Mouse (Mus musculus): Measurements from ENCODE around the gene Fxyd3. TPM values are rescaled to one million over a fixed set of nuclear protein-coding genes. Genes with fewer than 3 reads are reported as not detected.

Fxyd3 gene
- 0.64 and 6.4 TPM in 2 replicates for polyA plus RNA-seq (2012; rRNA removed)

- Histone ChIP-seq H3K4me1 (ENCODE audit: control insufficient read depth, insufficient read depth, low read length) (no peaks in the 10 kb centered on the region; the same call in 1 of the 2 replicates), H3K27ac (ENCODE audit: control insufficient read depth, insufficient read depth, low read depth, low read length) (no peak within 1 kb of the TSS), H3K4me3 (ENCODE audit: control insufficient read depth, low read depth, low read length) (no peak within 1 kb of the TSS), H3K27me3 (ENCODE audit: control insufficient read depth, insufficient read depth, low read length) (no peaks in the 10 kb centered on the region), H3K36me3 (ENCODE audit: control insufficient read depth, insufficient read depth, low read length) (no peaks in the 10 kb centered on the region)
- TF ChIP-seq CTCF (IDR thresholded peaks at IDR 0.05; ENCODE audit: control insufficient read depth, insufficient read depth, insufficient replicate concordance, low read depth, low read length), result no peak
- TF ChIP-seq POLR2A (IDR thresholded peaks at IDR 0.05; ENCODE audit: control insufficient read depth, low read depth, low read length), result no peak
Measured at GRCm38 (mm10) chr7:31076492-31076891, at the start of gene Fxyd3. TSS of gene Fxyd3 (minus strand) at chr7:31076704.

- Histone ChIP-seq H3K4me3 (ENCODE audit: control insufficient read depth, low read depth, low read length) (no peak overlapping the region), H3K4me1 (ENCODE audit: control insufficient read depth, insufficient read depth, low read length) (peaks cover 12% of the 10 kb centered on the region), H3K27ac (ENCODE audit: control insufficient read depth, insufficient read depth, low read depth, low read length) (no peak overlapping the region), H3K36me3 (ENCODE audit: control insufficient read depth, insufficient read depth, low read length) (no peaks in the 10 kb centered on the region), H3K27me3 (ENCODE audit: control insufficient read depth, insufficient read depth, low read length) (no peaks in the 10 kb centered on the region; the same call in 1 of the 2 replicates)
- TF ChIP-seq CTCF (IDR thresholded peaks at IDR 0.05; ENCODE audit: control insufficient read depth, insufficient read depth, insufficient replicate concordance, low read depth, low read length) (no peak), POLR2A (IDR thresholded peaks at IDR 0.05; ENCODE audit: control insufficient read depth, low read depth, low read length) (no peak)
Measured at GRCm38 (mm10) chr7:31125116-31125515, 48.6 kb upstream of the Fxyd3 start.

GRCm38 (mm10) chr7:31124381-31124780, 47.9 kb upstream of the Fxyd3 start:
- H3K4me3 ChIP-seq (ENCODE audit: control insufficient read depth, low read depth, low read length), result no peak overlapping the region
- TF ChIP-seq CTCF (IDR thresholded peaks at IDR 0.05; ENCODE audit: control insufficient read depth, insufficient read depth, insufficient replicate concordance, low read depth, low read length) (no peak), POLR2A (IDR thresholded peaks at IDR 0.05; ENCODE audit: control insufficient read depth, low read depth, low read length) (no peak)
- no peaks in the 10 kb centered on the region; the same call in 1 of the 2 replicates for H3K27me3 ChIP-seq (ENCODE audit: control insufficient read depth, insufficient read depth, low read length)
- H3K27ac ChIP-seq (ENCODE audit: control insufficient read depth, insufficient read depth, low read depth, low read length), result no peak overlapping the region
- H3K4me1 ChIP-seq (ENCODE audit: control insufficient read depth, insufficient read depth, low read length), result peaks cover 12% of the 10 kb centered on the region
- H3K36me3 ChIP-seq (ENCODE audit: control insufficient read depth, insufficient read depth, low read length), result no peaks in the 10 kb centered on the region

- H3K27me3 ChIP-seq (ENCODE audit: control insufficient read depth, insufficient read depth, low read length), result no peaks in the 10 kb centered on the region; the same call in 1 of the 2 replicates
- H3K4me3 ChIP-seq (ENCODE audit: control insufficient read depth, low read depth, low read length), result no peak overlapping the region
- TF ChIP-seq POLR2A (IDR thresholded peaks at IDR 0.05; ENCODE audit: control insufficient read depth, low read depth, low read length) (no peak), CTCF (IDR thresholded peaks at IDR 0.05; ENCODE audit: control insufficient read depth, insufficient read depth, insufficient replicate concordance, low read depth, low read length) (no peak)
- no peak overlapping the region for H3K27ac ChIP-seq (ENCODE audit: control insufficient read depth, insufficient read depth, low read depth, low read length)
- no peaks in the 10 kb centered on the region for H3K36me3 ChIP-seq (ENCODE audit: control insufficient read depth, insufficient read depth, low read length)
- H3K4me1 ChIP-seq (ENCODE audit: control insufficient read depth, insufficient read depth, low read length), result peaks cover 12% of the 10 kb centered on the region
Measured at GRCm38 (mm10) chr7:31123697-31124096, 47.2 kb upstream of the Fxyd3 start.

- Histone ChIP-seq H3K4me1 (ENCODE audit: control insufficient read depth, insufficient read depth, low read length) (peaks cover 12% of the 10 kb centered on the region), H3K27me3 (ENCODE audit: control insufficient read depth, insufficient read depth, low read length) (no peaks in the 10 kb centered on the region; the same call in 1 of the 2 replicates), H3K36me3 (ENCODE audit: control insufficient read depth, insufficient read depth, low read length) (no peaks in the 10 kb centered on the region), H3K4me3 (ENCODE audit: control insufficient read depth, low read depth, low read length) (no peak overlapping the region), H3K27ac (ENCODE audit: control insufficient read depth, insufficient read depth, low read depth, low read length) (no peak overlapping the region)
- TF ChIP-seq CTCF (IDR thresholded peaks at IDR 0.05; ENCODE audit: control insufficient read depth, insufficient read depth, insufficient replicate concordance, low read depth, low read length), result no peak
- no peak for TF ChIP-seq POLR2A (IDR thresholded peaks at IDR 0.05; ENCODE audit: control insufficient read depth, low read depth, low read length)
Measured at GRCm38 (mm10) chr7:31122641-31123631, 46.4 kb upstream of the Fxyd3 start.

GRCm38 (mm10) chr7:31119556-31119955, 43.1 kb upstream of the Fxyd3 start:
- no peaks in the 10 kb centered on the region; the same call in 1 of the 2 replicates for H3K27me3 ChIP-seq (ENCODE audit: control insufficient read depth, insufficient read depth, low read length)

GRCm38 (mm10) chr7:31118486-31118885, 42.0 kb upstream of the Fxyd3 start:
- Histone ChIP-seq H3K27ac (ENCODE audit: control insufficient read depth, insufficient read depth, low read depth, low read length) (no peak overlapping the region), H3K27me3 (ENCODE audit: control insufficient read depth, insufficient read depth, low read length) (no peaks in the 10 kb centered on the region; the same call in 1 of the 2 replicates), H3K4me1 (ENCODE audit: control insufficient read depth, insufficient read depth, low read length) (peaks cover 14% of the 10 kb centered on the region), H3K4me3 (ENCODE audit: control insufficient read depth, low read depth, low read length) (no peak overlapping the region), H3K36me3 (ENCODE audit: control insufficient read depth, insufficient read depth, low read length) (no peaks in the 10 kb centered on the region)
- TF ChIP-seq CTCF (IDR thresholded peaks at IDR 0.05; ENCODE audit: control insufficient read depth, insufficient read depth, insufficient replicate concordance, low read depth, low read length), result no peak
- TF ChIP-seq POLR2A (IDR thresholded peaks at IDR 0.05; ENCODE audit: control insufficient read depth, low read depth, low read length), result no peak

More at GRCm38 (mm10) chr7:31119556-31119955, 43.1 kb upstream of the Fxyd3 start:
- TF ChIP-seq CTCF (IDR thresholded peaks at IDR 0.05; ENCODE audit: control insufficient read depth, insufficient read depth, insufficient replicate concordance, low read depth, low read length) (no peak), POLR2A (IDR thresholded peaks at IDR 0.05; ENCODE audit: control insufficient read depth, low read depth, low read length) (no peak)
- Histone ChIP-seq H3K36me3 (ENCODE audit: control insufficient read depth, insufficient read depth, low read length) (no peaks in the 10 kb centered on the region), H3K27ac (ENCODE audit: control insufficient read depth, insufficient read depth, low read depth, low read length) (no peak overlapping the region), H3K4me1 (ENCODE audit: control insufficient read depth, insufficient read depth, low read length) (peaks cover 14% of the 10 kb centered on the region), H3K4me3 (ENCODE audit: control insufficient read depth, low read depth, low read length) (no peak overlapping the region)

Measured in testis, adult 2 months (tissue).